Mouse (Mus musculus) small intestine, adult 2 months (tissue): ENCODE measurements at regions not wholly inside any gene's neighbourhood (a gene's known extent, or its start where the extent isn't known, plus 50 kb on each side); places are given as distances from the start of the nearest gene placed in this dataset.

Experiments
- CTCF ChIP-seq: fragments of 200-500 bp; IDR thresholded peaks from 2 replicates; pipeline ENCODE4 v1.5.1; 2012; ENCODE audit warnings: low read depth, mild to moderate bottlenecking, control low read depth, inconsistent platforms, low read length, moderate library complexity, mixed read lengths; ENCODE audit not compliant: insufficient replicate concordance, insufficient read length; ENCODE audit errors: extremely low read depth
- POLR2A ChIP-seq: fragments of 200-500 bp; IDR thresholded peaks from 2 replicates; pipeline ENCODE4 v1.6.1; 2012; ENCODE audit warnings: low read depth, mild to moderate bottlenecking, control low read depth, inconsistent platforms, low read length, moderate library complexity

- TF ChIP-seq POLR2A (no peak), CTCF (no peak)
Measured at GRCm38 (mm10) chr2:9683673-9684210, 197.3 kb upstream of the 4930412O13Rik start.
